Mouse (Mus musculus): ENCODE measurements around the gene Syt1. TPM values are rescaled to one million over a fixed set of nuclear protein-coding genes. Genes with fewer than 3 reads are reported as not detected.

The Syt1 gene
- total and polyA plus RNA-seq, 3 experiments, result 0.01 to 0.11 TPM; not detected in 1

DNA sequence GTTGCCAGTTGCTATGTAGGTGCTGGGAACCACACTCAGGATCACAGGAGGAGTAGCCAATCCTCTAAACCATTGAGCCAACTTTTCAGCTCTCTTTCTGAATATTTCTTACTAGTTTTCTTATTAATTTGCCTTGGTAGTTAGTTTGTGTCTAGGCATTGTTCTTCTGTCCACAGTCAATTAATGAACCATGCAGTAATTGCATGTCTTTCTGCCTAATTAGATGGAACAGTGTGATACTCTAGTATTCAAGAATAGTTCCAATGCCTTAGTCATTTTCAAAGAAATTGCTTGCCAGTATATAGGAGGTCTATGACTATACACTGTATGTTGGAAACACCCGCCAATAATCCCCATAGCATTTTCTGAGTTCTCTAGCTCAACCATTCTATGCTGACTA lies 118.3 kb downstream of the Syt1 start:
- Histone ChIP-seq H3K27me3 (ENCODE audit: insufficient read depth, low read length) (no peaks in the 10 kb centered on the region), H3K36me3 (replicated peaks) (no peaks in the 10 kb centered on the region), H3K4me3 (ENCODE audit: low read depth, low read length) (no peak overlapping the region), H3K4me1 (ENCODE audit: insufficient read depth, low read depth, low read length) (no peaks in the 10 kb centered on the region), H3K9me3 (replicated peaks) (no peaks in the 10 kb centered on the region)
- DNase-seq (ENCODE audit: low spot score), result no peak
- no peak for ATAC-seq (ENCODE audit: extremely low read depth, insufficient number of reproducible peaks, low FRiP score, poor library complexity, severe bottlenecking)
- TF ChIP-seq GATA1 (IDR thresholded peaks at IDR 0.05; ENCODE audit: borderline replicate concordance, low read length), result no peak
- no peak for TF ChIP-seq GATA2 (IDR thresholded peaks at IDR 0.05; ENCODE audit: borderline replicate concordance, low read depth, low read length)
- TF ChIP-seq POLR2AphosphoS5 (IDR thresholded peaks at IDR 0.05; ENCODE audit: insufficient replicate concordance, low read depth, low read length), result no peak
- no peak for TF ChIP-seq TAL1 (conservative IDR thresholded peaks at IDR 0.05; ENCODE audit: low read depth, low read length)
- no peak for TF ChIP-seq CTCF (IDR thresholded peaks at IDR 0.05; ENCODE audit: low read depth, low read length)

DNA sequence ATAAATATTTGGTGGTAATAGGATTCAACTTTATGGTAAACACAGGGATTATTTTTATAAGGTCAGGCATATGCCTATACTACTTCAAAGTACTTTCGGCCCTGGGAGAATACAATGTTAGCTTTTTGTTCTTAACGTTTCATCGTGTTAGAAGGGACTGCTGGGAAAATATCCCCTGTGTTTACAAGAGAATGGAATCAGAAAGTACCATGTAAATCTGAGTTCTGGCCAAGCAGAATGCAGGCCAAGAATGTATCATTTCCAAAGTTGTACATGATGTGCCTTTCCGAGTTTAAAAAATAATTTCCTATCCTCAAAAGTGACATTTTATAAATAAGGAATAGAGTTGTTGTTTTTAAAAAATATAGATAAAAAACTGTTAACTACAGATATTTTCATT lies 121.7 kb downstream of the Syt1 start:
- TF ChIP-seq POLR2AphosphoS5 (IDR thresholded peaks at IDR 0.05; ENCODE audit: insufficient replicate concordance, low read depth, low read length) (no peak), GATA1 (IDR thresholded peaks at IDR 0.05; ENCODE audit: borderline replicate concordance, low read length) (no peak), GATA2 (IDR thresholded peaks at IDR 0.05; ENCODE audit: borderline replicate concordance, low read depth, low read length) (no peak), CTCF (IDR thresholded peaks at IDR 0.05; ENCODE audit: low read depth, low read length) (no peak)
- Histone ChIP-seq H3K4me1 (ENCODE audit: insufficient read depth, low read depth, low read length) (no peaks in the 10 kb centered on the region), H3K36me3 (replicated peaks) (no peaks in the 10 kb centered on the region), H3K27me3 (ENCODE audit: insufficient read depth, low read length) (no peaks in the 10 kb centered on the region), H3K9me3 (replicated peaks) (no peaks in the 10 kb centered on the region), H3K4me3 (ENCODE audit: low read depth, low read length) (no peak overlapping the region)
- no peak for DNase-seq (ENCODE audit: low spot score)
- ATAC-seq (ENCODE audit: extremely low read depth, insufficient number of reproducible peaks, low FRiP score, poor library complexity, severe bottlenecking), result no peak

DNA sequence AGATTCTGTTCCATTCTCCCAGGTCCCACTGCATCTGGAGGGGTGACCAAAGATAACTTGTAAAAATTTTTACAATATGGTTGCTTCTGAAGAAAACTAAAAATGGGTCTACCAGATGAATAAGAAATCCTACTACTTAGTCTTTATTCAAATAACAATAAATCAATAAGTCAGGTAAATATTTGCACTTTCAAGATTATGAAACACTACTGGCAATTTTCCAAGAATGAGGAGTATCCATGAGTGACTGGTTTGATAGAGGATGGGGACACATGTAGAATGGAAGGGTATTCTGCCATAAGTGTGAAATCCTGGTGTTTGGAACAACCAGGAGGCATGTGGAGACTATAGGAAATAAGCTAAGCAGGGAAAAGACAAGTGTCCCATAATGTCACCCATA lies 124.0 kb downstream of the Syt1 start:
- Histone ChIP-seq H3K4me3 (ENCODE audit: low read depth, low read length) (no peak overlapping the region), H3K27me3 (ENCODE audit: insufficient read depth, low read length) (no peaks in the 10 kb centered on the region), H3K9me3 (replicated peaks) (no peaks in the 10 kb centered on the region), H3K36me3 (replicated peaks) (no peaks in the 10 kb centered on the region), H3K4me1 (ENCODE audit: insufficient read depth, low read depth, low read length) (no peaks in the 10 kb centered on the region)
- DNase-seq (ENCODE audit: low spot score) (no peak), ATAC-seq (ENCODE audit: extremely low read depth, insufficient number of reproducible peaks, low FRiP score, poor library complexity, severe bottlenecking) (no peak)
- TF ChIP-seq TAL1 (conservative IDR thresholded peaks at IDR 0.05; ENCODE audit: low read depth, low read length) (no peak), CTCF (IDR thresholded peaks at IDR 0.05; ENCODE audit: low read depth, low read length) (no peak), POLR2AphosphoS5 (IDR thresholded peaks at IDR 0.05; ENCODE audit: insufficient replicate concordance, low read depth, low read length) (no peak), GATA1 (IDR thresholded peaks at IDR 0.05; ENCODE audit: borderline replicate concordance, low read length) (no peak), GATA2 (IDR thresholded peaks at IDR 0.05; ENCODE audit: borderline replicate concordance, low read depth, low read length) (no peak)

DNA sequence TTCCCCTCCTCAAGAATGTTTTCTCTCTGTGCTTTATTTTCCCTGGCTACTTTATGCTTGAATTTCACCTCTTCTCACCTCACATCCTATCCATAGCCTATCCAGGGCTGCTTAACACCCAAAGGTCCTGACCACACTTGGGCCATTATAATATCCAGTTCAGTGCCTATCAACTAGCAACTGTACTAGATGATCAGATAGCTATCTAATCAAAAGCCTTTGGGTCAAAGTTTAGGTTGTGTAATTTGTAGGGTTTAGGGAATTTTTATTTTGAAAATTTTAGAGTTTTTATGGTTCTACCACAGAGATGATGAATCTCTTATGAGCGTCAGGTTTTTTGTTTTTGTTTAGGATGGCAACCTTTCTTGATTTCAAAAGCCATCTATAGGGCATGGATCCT lies 125.0 kb downstream of the Syt1 start:
- H3K27me3 ChIP-seq (ENCODE audit: insufficient read depth, low read length), result no peaks in the 10 kb centered on the region
- no peak overlapping the region for H3K4me3 ChIP-seq (ENCODE audit: low read depth, low read length)
- no peak for DNase-seq (ENCODE audit: low spot score)
- H3K9me3 ChIP-seq (replicated peaks), result no peaks in the 10 kb centered on the region
- H3K4me1 ChIP-seq (ENCODE audit: insufficient read depth, low read depth, low read length), result no peaks in the 10 kb centered on the region
- H3K36me3 ChIP-seq (replicated peaks), result no peaks in the 10 kb centered on the region
- no peak for ATAC-seq (ENCODE audit: extremely low read depth, insufficient number of reproducible peaks, low FRiP score, poor library complexity, severe bottlenecking)
- TF ChIP-seq GATA2 (IDR thresholded peaks at IDR 0.05; ENCODE audit: borderline replicate concordance, low read depth, low read length), result no peak
- TF ChIP-seq TAL1 (conservative IDR thresholded peaks at IDR 0.05; ENCODE audit: low read depth, low read length), result no peak
- no peak for TF ChIP-seq CTCF (IDR thresholded peaks at IDR 0.05; ENCODE audit: low read depth, low read length)
- no peak for TF ChIP-seq POLR2AphosphoS5 (IDR thresholded peaks at IDR 0.05; ENCODE audit: insufficient replicate concordance, low read depth, low read length)
- TF ChIP-seq GATA1 (IDR thresholded peaks at IDR 0.05; ENCODE audit: borderline replicate concordance, low read length), result no peak

DNA sequence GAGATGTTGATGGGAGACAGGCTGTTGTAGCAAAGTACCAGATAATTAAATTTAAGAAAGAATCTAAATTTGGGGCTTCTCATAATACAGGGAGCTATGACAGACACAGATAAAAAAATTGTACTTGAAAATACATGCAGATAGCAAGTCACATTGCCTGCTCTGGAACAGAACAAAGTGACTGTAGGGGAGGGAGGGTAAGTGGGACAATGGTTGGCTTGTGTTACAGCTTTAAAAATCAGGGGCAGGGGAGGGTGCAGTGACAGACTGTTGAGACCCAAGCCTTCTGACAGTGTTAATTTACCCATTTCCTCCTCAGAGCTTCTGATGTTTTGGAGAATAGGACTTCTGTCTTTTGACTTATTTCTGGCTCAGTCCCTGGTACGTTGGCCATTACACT lies 126.3 kb downstream of the Syt1 start:
- H3K4me1 ChIP-seq (ENCODE audit: insufficient read depth, low read depth, low read length), result no peaks in the 10 kb centered on the region
- no peaks in the 10 kb centered on the region for H3K36me3 ChIP-seq (replicated peaks)
- no peaks in the 10 kb centered on the region for H3K27me3 ChIP-seq (ENCODE audit: insufficient read depth, low read length)
- ATAC-seq (ENCODE audit: extremely low read depth, insufficient number of reproducible peaks, low FRiP score, poor library complexity, severe bottlenecking) (no peak), DNase-seq (ENCODE audit: low spot score) (no peak)
- no peaks in the 10 kb centered on the region for H3K9me3 ChIP-seq (replicated peaks)
- no peak overlapping the region for H3K4me3 ChIP-seq (ENCODE audit: low read depth, low read length)
- TF ChIP-seq POLR2AphosphoS5 (IDR thresholded peaks at IDR 0.05; ENCODE audit: insufficient replicate concordance, low read depth, low read length) (no peak), GATA2 (IDR thresholded peaks at IDR 0.05; ENCODE audit: borderline replicate concordance, low read depth, low read length) (no peak), TAL1 (conservative IDR thresholded peaks at IDR 0.05; ENCODE audit: low read depth, low read length) (no peak), GATA1 (IDR thresholded peaks at IDR 0.05; ENCODE audit: borderline replicate concordance, low read length) (no peak), CTCF (IDR thresholded peaks at IDR 0.05; ENCODE audit: low read depth, low read length) (no peak)

DNA sequence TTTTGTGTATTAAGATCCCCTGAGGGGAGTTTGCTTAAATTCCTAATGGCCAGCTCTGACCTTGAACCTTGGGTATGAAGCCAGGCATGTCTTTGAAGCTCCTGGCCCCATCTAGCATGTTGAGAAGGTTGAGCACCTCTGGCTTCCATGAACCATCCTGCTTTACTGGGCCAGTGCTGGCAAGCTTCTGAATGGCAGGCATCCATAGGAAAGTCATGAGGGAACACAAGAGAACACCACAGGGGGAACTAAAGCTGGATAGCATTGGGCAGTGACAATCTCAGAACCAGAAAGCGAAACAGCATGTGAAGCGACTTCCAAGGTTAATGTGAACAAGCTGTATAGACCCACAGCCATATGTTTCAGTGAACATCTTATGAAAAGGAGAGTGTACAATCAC lies 130.4 kb downstream of the Syt1 start:
- no peak for TF ChIP-seq POLR2AphosphoS5 (IDR thresholded peaks at IDR 0.05; ENCODE audit: insufficient replicate concordance, low read depth, low read length)
- TF ChIP-seq TAL1 (conservative IDR thresholded peaks at IDR 0.05; ENCODE audit: low read depth, low read length), result no peak
- no peak for TF ChIP-seq GATA1 (IDR thresholded peaks at IDR 0.05; ENCODE audit: borderline replicate concordance, low read length)
- TF ChIP-seq GATA2 (IDR thresholded peaks at IDR 0.05; ENCODE audit: borderline replicate concordance, low read depth, low read length), result no peak
- TF ChIP-seq CTCF (IDR thresholded peaks at IDR 0.05; ENCODE audit: low read depth, low read length), result no peak
- DNase-seq (ENCODE audit: low spot score) (no peak), ATAC-seq (ENCODE audit: extremely low read depth, insufficient number of reproducible peaks, low FRiP score, poor library complexity, severe bottlenecking) (no peak)
- Histone ChIP-seq H3K27me3 (ENCODE audit: insufficient read depth, low read length) (no peaks in the 10 kb centered on the region), H3K36me3 (replicated peaks) (no peaks in the 10 kb centered on the region), H3K9me3 (replicated peaks) (no peaks in the 10 kb centered on the region), H3K4me1 (ENCODE audit: insufficient read depth, low read depth, low read length) (no peaks in the 10 kb centered on the region), H3K4me3 (ENCODE audit: low read depth, low read length) (no peak overlapping the region)

Measured in G1E (cell line).